Mouse (Mus musculus): Measurements from ENCODE around the gene Bcas1.
"Not testable (repeated sequence)": the region's sequence is repeated elsewhere in the genome, so short reads cannot be mapped to it uniquely, and the experiment has no call there.

The Bcas1 gene

DNA sequence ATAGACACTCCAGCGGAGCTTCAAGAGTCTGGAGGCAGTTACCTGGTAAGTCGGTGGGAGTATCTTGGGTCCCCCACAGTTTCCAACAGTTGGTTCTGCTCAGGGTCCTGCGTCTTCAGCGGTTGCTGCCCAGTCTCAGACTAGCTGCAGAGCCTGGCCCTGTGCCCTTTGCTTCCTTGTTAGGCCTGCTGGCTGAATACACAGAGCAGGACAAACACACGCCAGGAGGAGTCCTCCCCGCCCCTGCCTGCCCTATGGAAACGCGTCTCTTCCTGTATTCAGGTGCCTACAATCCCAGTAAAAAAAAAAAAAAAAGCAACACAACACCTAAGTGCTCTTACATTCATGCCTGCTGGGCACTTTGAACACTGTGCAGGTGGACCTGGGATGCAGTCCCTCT lies at the start of gene Bcas1:
Gene Bcas1 (minus strand): TSS at position 142 of the 400 bp plus-strand sequence.
- DNase-seq (ENCODE audit: extremely low read depth, insufficient read length, low spot score), result no peak

DNA sequence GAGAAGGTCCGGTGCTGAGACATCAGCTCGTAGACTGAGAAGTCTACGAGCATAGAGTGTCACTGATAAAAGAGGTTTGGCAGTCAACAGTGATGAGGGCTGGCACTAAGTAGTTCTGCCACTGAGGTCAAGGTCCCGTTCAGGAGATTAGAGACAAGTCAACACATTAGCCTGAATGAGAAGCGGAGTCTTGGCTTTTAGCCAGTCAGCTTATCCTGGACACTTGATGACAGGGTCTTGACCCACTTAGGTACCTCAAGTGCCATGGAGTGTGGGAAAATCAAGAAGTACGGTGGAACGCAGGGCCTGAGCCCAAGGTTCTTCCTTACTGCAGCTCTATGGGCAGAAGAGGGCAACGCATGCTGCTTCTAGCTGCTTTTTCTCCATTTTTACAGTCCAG lies 49.0 kb upstream of the Bcas1 start:
- no peak for DNase-seq (ENCODE audit: extremely low read depth, insufficient read length, low spot score)

DNA sequence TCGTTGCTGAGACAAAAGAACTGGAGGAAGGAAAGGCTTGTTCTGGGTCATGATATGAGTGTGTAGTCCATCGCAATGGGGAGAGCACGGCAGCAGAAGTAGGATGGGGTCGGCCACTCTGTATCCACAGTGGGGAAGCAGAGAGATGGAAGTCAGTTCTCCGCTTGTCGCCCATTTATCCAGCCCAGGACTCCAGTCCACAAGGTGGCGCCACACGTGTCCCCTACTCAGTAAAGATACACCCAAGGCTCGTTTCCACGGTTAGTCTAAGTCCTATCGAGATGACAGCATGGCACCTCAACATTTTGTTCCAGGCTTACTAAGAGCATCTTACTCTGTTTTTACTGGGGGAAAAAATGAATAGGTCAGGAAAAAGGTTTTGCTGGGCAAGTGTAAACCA lies 48.6 kb upstream of the Bcas1 start:
- no peak for DNase-seq (ENCODE audit: extremely low read depth, insufficient read length, low spot score)

DNA sequence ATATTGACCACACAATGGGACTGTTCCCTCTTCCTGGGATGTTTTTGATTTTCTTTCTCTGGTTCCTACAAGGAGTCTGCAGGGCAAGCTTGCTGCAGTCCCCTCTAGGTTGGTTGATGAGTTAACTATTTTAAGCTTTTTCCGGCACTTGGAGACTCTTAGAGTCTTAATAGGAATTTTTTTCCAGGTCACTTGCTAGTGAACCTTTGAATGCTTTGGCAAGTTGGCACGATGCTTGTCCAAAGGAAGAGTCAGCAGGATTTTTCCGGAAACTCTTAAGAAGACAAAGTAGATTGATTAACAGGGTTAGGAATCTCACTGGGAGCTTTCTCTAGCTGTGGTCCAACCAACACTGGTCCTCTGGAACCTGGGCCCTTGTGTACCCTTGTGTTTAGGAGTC lies 47.5 kb upstream of the Bcas1 start:
- no peak for DNase-seq (ENCODE audit: extremely low read depth, insufficient read length, low spot score)

DNA sequence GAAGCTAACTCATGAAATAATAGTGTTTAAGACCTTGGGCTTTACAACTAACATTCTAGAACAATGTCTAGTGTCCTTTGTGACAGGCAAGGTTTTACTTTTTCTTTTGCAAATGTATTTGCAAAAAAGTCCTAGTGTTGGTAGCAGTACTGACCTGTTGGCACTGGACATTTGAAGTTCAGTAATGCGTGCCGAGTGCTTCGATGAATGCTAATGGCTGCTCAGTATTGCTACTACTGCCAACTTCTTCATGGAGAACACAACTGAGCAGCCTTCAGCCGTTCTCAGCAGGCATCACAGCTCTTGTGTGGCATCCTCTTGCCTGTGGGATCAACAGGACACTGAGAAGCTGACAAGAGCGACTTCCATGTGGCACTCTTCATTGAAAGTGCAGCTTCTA lies 46.5 kb upstream of the Bcas1 start:
- no peak for DNase-seq (ENCODE audit: extremely low read depth, insufficient read length, low spot score)

DNA sequence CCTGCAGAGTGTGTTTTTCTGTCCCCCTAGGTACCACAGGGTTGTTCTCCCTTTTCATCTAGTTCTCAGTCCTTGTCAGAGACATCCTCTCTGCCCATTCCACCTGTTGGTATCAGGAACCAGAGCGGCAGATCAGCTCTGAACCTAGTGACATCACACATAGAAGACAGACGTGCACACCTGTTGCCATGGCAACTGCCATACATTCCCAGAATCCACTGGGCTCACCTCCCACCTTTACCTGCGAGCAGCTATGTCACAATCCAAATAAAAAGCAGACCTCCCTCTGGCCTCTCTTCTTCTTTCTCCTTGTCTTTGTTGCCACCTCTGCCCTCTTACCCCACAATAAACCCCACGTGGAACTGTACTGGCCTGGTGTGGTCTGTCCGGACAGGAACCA lies 42.9 kb upstream of the Bcas1 start:
- DNase-seq (ENCODE audit: extremely low read depth, insufficient read length, low spot score), result no peak

DNA sequence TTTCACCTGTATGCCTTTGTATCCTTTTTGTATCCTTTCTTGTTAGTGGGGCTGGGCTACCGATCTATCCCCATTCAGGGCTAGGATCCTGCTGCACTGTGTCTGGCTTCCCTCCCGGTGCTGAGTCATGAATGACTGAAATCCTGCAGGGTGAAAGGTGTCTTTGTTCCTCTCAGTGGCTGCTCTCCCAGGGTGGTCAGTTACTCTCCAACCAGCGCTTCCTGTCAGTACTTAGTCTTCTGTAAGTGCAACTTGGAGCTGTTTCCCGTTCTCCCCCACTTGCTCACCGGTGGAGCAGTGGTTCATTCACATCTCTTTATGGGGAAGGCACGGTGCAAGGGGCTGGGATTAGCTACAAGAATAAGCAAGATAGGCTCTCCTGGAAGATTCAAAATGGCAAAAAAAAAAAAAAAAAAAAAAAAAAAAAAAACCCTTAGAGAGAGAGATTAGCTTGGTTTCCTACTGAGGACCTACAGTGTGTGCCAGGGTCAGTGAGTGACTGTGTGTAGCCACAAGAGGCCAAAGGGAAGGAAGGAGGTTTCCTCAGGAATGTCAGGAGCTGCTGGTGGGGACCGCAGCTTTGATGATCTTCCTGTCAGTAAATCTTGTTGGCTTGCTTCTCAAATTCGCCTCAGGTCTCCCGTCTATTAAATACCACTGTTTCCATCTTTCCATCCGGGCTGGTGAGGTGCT lies 42.1 kb upstream of the Bcas1 start:
- DNase-seq (ENCODE audit: extremely low read depth, insufficient read length, low spot score), result peak; percentile 79

DNA sequence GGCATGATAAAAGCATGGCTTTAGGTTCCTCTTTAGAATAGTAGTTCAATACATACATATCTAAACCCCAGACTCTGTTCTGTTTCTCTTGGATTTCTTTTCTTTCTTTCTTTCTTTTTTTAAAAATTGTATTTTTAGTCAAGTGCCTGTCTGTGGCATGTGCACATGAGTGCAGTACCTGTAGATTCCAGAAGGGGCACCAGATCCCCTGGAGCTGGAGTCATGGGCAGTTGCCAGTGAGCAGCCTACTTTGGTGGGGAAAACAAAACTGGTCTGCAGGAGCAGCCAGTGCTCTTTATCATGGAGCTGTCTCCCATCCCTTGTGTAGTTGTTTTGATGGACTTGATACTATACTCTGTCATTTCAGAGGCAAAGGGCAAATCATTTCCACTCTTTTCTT lies 40.4 kb upstream of the Bcas1 start:
- no peak for DNase-seq (ENCODE audit: extremely low read depth, insufficient read length, low spot score)

DNA sequence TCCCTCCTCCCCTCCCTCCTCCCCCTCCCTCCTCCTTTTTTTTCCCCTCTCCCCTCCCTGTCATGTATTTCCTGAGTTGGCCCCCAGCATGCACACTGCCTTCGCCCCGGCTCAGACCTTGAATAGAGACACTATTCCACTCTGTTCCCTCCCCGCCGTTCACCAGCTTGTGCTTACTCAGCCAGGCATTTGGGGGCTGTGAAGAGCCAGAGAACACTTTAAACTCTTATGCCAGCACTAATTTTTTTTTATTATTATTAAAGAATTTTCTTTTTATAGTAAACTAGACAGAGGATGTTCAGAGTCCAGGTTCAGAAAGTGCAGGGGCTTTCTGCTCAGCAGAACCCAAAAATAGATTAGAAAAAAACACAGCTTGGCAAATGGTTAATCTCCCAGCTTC lies 37.2 kb upstream of the Bcas1 start:
- no peak for DNase-seq (ENCODE audit: extremely low read depth, insufficient read length, low spot score)

DNA sequence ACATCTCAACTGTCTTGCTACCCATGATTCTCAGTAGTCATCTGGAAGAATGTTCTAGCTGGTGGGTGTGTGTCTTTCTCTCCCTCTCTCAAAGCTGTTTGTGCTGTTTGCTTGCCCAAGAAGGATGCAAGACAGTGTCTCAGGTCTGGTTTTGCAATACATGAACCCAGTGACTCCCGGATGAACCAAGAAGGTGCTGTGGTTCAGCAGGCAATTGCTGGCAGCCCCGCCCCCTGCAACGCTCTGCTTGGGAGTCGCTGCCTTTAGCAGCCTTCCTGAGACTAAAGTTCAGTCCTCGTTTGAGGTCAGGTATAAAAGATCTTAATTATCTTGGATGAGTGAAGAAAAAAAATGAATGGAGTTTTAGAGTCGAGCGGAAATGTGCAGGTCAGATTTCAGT lies 34.0 kb upstream of the Bcas1 start:
- DNase-seq (ENCODE audit: extremely low read depth, insufficient read length, low spot score), result no peak

DNA sequence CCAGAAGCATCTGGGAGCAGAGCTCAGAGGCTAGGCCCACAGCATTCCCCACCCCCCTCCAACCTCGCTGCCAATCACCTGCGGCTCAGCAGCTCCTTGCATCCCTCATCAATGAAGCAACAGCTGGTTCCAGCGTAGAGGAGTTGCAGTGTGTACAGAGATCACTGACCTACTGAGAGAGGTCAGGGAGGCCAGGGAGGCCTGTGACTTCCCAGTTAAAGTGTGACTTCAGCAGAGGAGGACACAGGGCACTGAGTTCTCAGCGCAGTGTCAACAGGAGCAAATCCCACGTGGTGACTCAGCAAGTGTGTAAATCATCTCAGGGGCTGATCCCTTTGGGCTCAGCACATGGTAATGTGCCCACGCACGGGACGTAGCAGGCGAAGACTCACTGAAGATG lies 32.2 kb upstream of the Bcas1 start:
- DNase-seq (ENCODE audit: extremely low read depth, insufficient read length, low spot score), result no peak

DNA sequence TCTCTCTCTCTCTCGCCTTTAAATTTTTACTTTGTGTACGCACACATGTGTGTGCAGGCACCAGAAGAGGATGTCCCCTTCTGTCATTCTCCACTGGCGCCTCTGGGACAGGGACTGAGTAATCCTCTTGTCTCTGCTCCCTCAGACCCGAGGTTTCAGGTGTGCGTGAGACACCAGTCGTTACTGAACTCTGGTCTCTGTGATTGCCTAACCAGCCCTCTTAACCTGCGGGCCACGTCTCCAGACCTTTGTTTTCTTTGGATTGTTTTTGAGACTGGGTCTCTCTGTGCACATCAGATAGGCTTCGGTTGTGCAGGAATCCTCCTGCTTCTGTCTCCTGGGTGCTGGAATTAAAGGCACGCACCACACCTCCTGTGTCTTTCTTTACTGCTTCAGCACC lies 31.5 kb upstream of the Bcas1 start:
- DNase-seq (ENCODE audit: extremely low read depth, insufficient read length, low spot score), result no peak

DNA sequence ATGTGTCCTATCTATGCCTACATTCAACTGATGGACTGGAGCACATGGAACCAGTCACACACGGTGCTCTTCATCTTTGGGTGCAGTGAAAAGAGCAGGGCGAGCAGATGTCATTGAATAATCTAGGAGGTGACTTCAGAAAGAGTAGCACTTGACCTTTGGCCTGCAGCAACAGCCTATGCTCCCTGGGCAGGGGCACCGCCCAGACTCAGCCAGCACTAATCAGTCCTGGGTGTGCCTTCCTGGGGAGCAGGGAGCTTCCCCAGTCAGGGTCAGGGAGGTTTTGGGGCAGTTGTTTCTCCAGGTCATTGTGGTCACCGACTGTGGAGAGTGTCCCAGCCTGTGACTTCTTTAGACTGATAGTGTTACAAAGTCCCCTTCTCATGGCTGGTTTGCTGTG lies 26.2 kb upstream of the Bcas1 start:
- not testable (repeated sequence) for DNase-seq (ENCODE audit: extremely low read depth, insufficient read length, low spot score)

DNA sequence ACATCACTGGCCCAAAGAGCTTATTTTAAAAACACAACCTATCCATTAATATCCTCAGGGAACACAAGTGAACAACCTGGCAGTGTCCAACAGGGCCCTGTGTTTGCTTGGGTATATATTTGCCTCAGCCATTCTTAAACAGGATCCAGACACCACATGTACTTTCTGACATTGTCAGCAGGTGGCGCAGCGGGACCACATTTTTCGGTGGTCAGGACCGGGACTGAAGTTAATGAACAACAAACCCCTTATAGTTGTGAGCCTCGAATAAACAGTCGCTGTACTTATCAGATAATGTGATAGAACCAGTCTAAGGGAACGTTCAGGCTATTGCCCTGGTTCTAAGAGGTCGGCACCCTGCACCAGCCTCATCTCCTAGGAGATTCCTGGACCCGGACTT lies 23.3 kb upstream of the Bcas1 start:
- peak; percentile 34 for DNase-seq (ENCODE audit: extremely low read depth, insufficient read length, low spot score)

DNA sequence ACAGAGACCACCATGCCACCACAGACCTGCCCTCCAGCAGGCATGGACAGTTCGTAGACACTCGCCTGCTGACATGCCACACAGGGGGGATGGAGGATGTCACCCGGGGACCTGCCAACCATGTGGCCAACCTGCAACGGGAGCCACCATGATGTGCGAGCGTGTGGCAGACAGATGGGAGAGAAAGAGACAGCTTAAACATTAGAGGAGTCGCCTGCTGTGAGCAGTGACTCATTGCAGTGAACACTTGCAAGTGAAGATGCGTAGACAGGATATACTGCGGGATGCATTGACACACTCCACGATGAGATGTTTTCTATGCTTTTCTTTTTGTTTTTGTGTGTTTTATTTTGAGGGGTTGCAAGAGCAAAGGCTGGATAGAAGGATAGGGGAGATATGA lies 20.0 kb upstream of the Bcas1 start:
- no peak for DNase-seq (ENCODE audit: extremely low read depth, insufficient read length, low spot score)

DNA sequence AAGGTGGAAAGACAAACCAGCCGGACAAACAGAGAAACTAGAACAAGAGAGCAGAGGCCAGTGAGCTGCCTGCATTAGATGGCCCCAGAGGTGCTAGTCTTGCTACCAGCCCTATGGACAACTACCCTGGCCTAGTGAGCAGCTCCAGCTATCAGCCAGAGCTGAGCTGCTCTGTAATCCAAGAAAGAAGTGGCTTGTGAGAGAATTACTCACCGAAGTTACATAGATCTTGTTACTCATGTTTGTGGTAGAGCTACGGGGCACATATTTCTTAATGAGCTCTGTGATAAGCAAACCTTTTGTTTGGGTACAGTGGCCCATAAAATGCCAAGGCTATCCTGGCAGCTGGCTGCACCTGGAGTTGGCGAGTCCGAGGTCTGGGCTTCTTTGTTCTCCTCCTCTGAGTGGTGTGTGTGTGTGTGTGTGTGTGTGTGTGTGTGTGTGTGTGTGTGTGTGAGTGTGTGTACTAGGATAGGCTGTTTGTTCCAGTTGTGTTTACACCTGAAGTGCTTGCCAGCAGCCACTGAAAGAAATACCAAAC lies 19.3 kb upstream of the Bcas1 start:
- no peak for DNase-seq (ENCODE audit: extremely low read depth, insufficient read length, low spot score)

DNA sequence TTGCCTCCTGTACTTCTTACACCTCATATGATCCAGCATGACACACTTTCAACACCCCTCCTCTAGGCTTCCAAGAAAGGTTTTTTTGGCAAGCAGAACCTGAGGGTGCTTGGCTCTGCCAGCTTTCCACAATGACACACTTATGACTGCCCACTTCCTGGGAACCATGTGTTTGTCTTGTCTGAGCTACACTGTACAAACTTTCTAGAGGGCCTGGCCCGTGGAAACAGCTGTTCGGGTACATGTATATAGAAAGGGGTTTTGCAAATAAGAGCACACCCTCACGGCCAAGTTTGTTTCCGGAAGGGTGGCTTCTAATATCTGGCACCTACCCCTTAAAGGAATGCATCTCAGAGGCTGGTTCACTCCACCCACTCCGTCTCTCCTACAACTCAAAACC lies 18.2 kb upstream of the Bcas1 start:
- peak; percentile 53 for DNase-seq (ENCODE audit: extremely low read depth, insufficient read length, low spot score)

DNA sequence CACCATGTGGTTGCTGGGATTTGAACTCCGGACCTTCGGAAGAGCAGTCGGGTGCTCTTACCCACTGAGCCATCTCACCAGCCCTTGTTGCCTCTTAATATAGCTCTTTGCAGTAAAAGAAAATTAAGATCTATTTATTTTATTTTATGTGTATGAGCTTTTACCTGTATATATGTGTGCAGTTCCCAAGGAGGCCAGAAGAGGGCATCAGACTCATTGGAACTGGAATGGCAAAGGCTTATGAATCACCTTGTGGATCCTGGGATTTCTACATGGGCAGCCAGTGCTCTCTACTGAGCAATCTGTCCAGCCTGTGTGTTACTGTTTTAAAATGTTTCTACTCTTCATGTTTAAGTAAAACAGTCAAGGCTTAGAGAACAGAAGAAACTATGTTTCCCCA lies 14.9 kb upstream of the Bcas1 start:
- peak; percentile 41 for DNase-seq (ENCODE audit: extremely low read depth, insufficient read length, low spot score)

DNA sequence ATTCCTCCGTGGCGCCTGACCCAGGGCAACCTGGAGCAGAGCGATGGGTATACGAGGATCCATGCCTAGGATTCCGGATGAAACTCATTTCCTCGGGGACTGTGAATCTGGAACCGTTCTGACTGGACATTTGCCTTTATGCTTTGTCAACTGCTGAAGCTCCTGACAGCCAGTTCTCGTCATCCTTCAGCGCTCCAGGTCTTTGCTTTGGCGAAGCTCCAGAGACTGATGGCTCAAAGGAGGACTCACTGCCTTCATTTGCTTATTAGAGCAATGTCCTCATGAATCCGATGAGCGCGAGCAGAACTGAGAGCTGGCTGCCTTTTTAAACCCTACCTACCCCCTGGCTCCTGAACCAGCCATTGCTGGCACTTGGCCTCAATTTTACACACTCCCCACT lies 11.1 kb upstream of the Bcas1 start:
- DNase-seq (ENCODE audit: extremely low read depth, insufficient read length, low spot score), result no peak

DNA sequence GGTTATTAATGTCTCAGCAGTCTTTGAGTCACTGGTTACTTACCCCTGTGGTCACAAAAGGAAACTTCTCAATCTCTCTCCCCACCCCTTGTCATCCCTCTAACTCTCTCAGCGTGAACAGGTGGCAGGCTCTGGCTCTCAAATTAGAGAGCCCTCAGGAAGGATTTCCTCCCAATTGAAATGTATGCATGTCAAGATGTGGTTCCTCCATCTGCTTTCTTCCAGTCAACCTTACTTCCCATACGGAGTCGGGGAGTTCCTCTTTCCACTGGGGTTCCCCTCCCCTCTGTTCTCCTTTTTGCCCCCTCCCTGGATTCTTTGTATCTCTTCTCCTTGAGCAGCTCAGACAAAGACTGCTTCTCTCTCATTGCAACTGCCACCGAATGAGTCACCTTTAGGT lies 8.6 kb upstream of the Bcas1 start:
- no peak for DNase-seq (ENCODE audit: extremely low read depth, insufficient read length, low spot score)

DNA sequence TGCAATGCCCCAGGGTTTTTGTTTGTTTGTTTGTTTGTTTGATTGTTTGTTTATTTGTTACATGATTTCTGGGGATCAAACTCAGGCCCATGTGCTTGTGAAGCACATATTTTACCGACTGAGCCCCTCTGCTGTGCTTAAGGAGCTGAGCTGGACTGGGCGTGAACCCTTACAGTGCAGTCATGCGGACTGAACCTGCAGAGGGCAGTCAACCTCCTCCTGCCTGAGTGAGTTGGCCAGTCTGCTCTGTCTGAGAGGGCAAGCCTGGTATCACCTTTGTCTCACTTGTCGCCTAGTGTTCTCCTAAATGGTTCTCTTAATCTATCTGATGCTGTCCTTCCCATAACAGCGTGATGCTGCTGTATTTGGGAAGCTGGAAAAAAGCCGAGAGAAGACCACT lies 4.5 kb upstream of the Bcas1 start:
- no peak for DNase-seq (ENCODE audit: extremely low read depth, insufficient read length, low spot score)

DNA sequence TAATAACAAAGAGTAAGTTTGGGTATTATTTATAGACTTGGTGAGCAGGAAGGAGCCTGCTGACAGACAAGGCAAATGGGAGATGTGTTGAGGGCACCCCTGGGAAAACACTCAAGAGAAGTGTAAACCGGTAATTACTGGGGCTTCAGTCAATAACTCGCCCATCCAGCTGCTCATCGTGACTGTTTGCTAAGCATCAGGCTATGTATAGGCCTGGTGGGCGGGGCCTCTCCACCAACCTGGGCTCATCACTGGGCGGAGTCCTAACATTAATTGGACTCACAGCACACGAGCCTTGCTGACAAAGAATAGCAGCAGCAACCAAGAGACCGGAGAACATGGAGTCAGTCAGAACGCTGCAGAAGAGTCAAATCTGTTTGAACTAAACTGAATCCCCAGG lies 1.3 kb upstream of the Bcas1 start:
- no peak for DNase-seq (ENCODE audit: extremely low read depth, insufficient read length, low spot score)

DNA sequence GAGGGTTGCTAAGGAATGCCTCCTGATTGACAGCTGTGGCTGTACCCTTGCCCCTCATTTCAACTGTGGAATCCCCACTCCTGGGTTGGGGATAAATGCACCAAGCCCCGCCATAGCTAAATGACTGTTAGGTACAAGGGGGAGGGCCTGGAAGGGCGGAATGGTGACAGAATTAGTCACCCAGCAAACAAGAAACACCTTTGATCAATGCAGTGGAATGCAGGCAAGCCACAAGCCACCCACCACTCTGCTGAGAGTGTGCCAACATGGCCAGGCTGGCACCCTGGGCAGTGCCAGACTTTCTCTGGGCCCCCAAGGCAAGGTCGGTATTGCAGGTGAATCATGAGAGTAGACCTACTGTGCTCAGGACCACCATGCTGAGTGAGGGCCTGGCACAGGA lies 3.5 kb downstream of the Bcas1 start:
- peak; percentile 18 for DNase-seq (ENCODE audit: extremely low read depth, insufficient read length, low spot score)
